Mouse (Mus musculus) liver, adult 2 months (tissue): ENCODE measurements around the gene Trim17. TPM values are rescaled to one million over a fixed set of nuclear protein-coding genes. Genes with fewer than 3 reads are reported as not detected.

Source experiments
- DNase-seq: peaks from one replicate; pipeline ENCODE4 v3.0.0-alpha.2; 2011; ENCODE audit warnings: low read depth, low spot score; ENCODE audit errors: extremely low read depth
- H3K27ac ChIP-seq: fragments of 200-500 bp; replicated peaks from 2 replicates; pipeline ENCODE4 v1.5.1; 2012; ENCODE audit warnings: low read depth, mild to moderate bottlenecking, control low read depth, inconsistent platforms, low read length; ENCODE audit not compliant: insufficient read depth
- H3K27me3 ChIP-seq: fragments of 200-500 bp; 2 replicates; pipeline ENCODE4 v1.6.1; 2012; ENCODE audit warnings: mild to moderate bottlenecking, moderate library complexity, low read length, inconsistent platforms; ENCODE audit not compliant: control insufficient read depth, insufficient read depth
- H3K36me3 ChIP-seq: fragments of 200-500 bp; 2 replicates; pipeline ENCODE4 v1.6.1; 2012; ENCODE audit warnings: low read length, inconsistent platforms; ENCODE audit not compliant: control insufficient read depth, insufficient read depth
- H3K4me1 ChIP-seq: fragments of 200-500 bp; 2 replicates; pipeline ENCODE4 v1.6.1; 2011; ENCODE audit warnings: low read length; ENCODE audit not compliant: control insufficient read depth, insufficient read depth
- H3K4me3 ChIP-seq: fragments of 200-500 bp; 2 replicates; pipeline ENCODE4 v1.5.1; 2011; ENCODE audit warnings: low read depth, mild to moderate bottlenecking, control low read depth, low read length, moderate library complexity; ENCODE audit not compliant: insufficient read depth
- H3K79me2 ChIP-seq: fragments of 200-500 bp; 2 replicates; pipeline ENCODE4 v1.6.1; 2012; ENCODE audit warnings: inconsistent platforms, mild to moderate bottlenecking, low read length, moderate library complexity; ENCODE audit not compliant: control insufficient read depth, insufficient read depth
- H3K9ac ChIP-seq: fragments of 200-500 bp; 2 replicates; pipeline ENCODE4 v1.6.1; 2012; ENCODE audit warnings: low read depth, mild to moderate bottlenecking, control low read depth, inconsistent platforms, low read length
- CTCF ChIP-seq: fragments of 200-500 bp; IDR thresholded peaks from 2 replicates; pipeline ENCODE4 v1.5.1; 2011; ENCODE audit warnings: low read depth, low read length, control low read depth
- POLR2A ChIP-seq: fragments of 200-500 bp; IDR thresholded peaks from 2 replicates; pipeline ENCODE4 v1.6.1; 2011; ENCODE audit warnings: low read length, control low read depth; ENCODE audit not compliant: insufficient read depth; ENCODE audit errors: extremely low read depth
- WGBS: fragments of 180-500 bp; shearing (Covaris S2); methylation state at CpG from one replicate; pipeline ENCODE4 v1.1.7; 2018; 5-methylcytosine and 5-hydroxymethylcytosine counted together
- polyA plus RNA-seq: library from polyadenylated mRNA; depleted of rRNA; stranded (reverse); fragments of >200 nt; gene quantifications from 2 replicates; pipeline ENCODE4 v1.2.3, GENCODE M21; 2012
- total RNA-seq: library from RNA; depleted of rRNA; stranded (reverse); fragments of >200 nt; gene quantifications from 2 replicates; pipeline ENCODE4 v1.2.3, GENCODE M21; 2014

Trim17 gene
- total and polyA plus RNA-seq, 2 experiments: under 0.01 to 0.04 TPM

GRCm38 (mm10) chr11:58984657-58985056, 30.2 kb downstream of the Trim17 start:
- no peak overlapping the region for H3K9ac ChIP-seq
- H3K79me2 ChIP-seq: peaks cover 15% of the 10 kb centered on the region; the same call in 1 of the 2 replicates
- TF ChIP-seq CTCF (no peak), POLR2A (no peak)
- H3K27me3 ChIP-seq: no peaks in the 10 kb centered on the region
- WGBS: 94% methylated on average over 7 of the region's 7 CpGs
- no peak overlapping the region for H3K4me3 ChIP-seq
- no peak overlapping the region for H3K27ac ChIP-seq
- H3K36me3 ChIP-seq: peaks cover 35% of the 10 kb centered on the region
- no peak for DNase-seq
- peaks cover 7% of the 10 kb centered on the region for H3K4me1 ChIP-seq

- Histone ChIP-seq H3K9ac (no peak overlapping the region), H3K4me1 (peaks cover 3% of the 10 kb centered on the region), H3K4me3 (no peak overlapping the region), H3K79me2 (peaks cover 12% of the 10 kb centered on the region; the same call in 1 of the 2 replicates), H3K36me3 (peaks cover 35% of the 10 kb centered on the region), H3K27ac (no peak overlapping the region), H3K27me3 (no peaks in the 10 kb centered on the region)
- WGBS: 83% methylated on average over 3 of the region's 3 CpGs
- no peak for DNase-seq
- no peak for TF ChIP-seq POLR2A
- TF ChIP-seq CTCF: no peak
Observed at GRCm38 (mm10) chr11:58985299-58985917, 30.9 kb downstream of the Trim17 start.

- no peak overlapping the region for H3K27ac ChIP-seq
- TF ChIP-seq POLR2A (no peak), CTCF (no peak)
- H3K79me2 ChIP-seq: no peaks in the 10 kb centered on the region
- 94% methylated on average over 4 of the region's 4 CpGs for WGBS
- H3K27me3 ChIP-seq: no peaks in the 10 kb centered on the region
- H3K36me3 ChIP-seq: peaks cover 28% of the 10 kb centered on the region
- DNase-seq: no peak
- no peak overlapping the region for H3K9ac ChIP-seq
- peaks cover 1% of the 10 kb centered on the region for H3K4me1 ChIP-seq
- no peak overlapping the region for H3K4me3 ChIP-seq
Observed at GRCm38 (mm10) chr11:58989166-58989565, 34.7 kb downstream of the Trim17 start.

GRCm38 (mm10) chr11:58990141-58990540, 35.7 kb downstream of the Trim17 start:
- Histone ChIP-seq H3K9ac (no peak overlapping the region), H3K4me1 (peaks cover 1% of the 10 kb centered on the region), H3K4me3 (no peak overlapping the region), H3K79me2 (no peaks in the 10 kb centered on the region), H3K27me3 (no peaks in the 10 kb centered on the region), H3K27ac (no peak overlapping the region), H3K36me3 (peaks cover 24% of the 10 kb centered on the region; the same call in 1 of the 2 replicates)
- TF ChIP-seq POLR2A (no peak), CTCF (no peak)
- WGBS: 87% methylated on average over 17 of the region's 17 CpGs
- DNase-seq: no peak

- 64% methylated on average over 9 of the region's 9 CpGs for WGBS
- Histone ChIP-seq H3K4me1 (peaks cover 1% of the 10 kb centered on the region), H3K36me3 (peaks cover 17% of the 10 kb centered on the region; the same call in 1 of the 2 replicates), H3K4me3 (no peak overlapping the region), H3K27me3 (peaks cover under 1% of the 10 kb centered on the region; the same call in 1 of the 2 replicates), H3K27ac (no peak overlapping the region), H3K79me2 (no peaks in the 10 kb centered on the region), H3K9ac (no peak overlapping the region)
- TF ChIP-seq CTCF (no peak), POLR2A (no peak)
- peak; percentile 17 for DNase-seq
Observed at GRCm38 (mm10) chr11:58990794-58991193, 36.3 kb downstream of the Trim17 start.

- H3K27ac ChIP-seq: no peak overlapping the region
- H3K27me3 ChIP-seq: peaks cover 2% of the 10 kb centered on the region; the same call in 1 of the 2 replicates
- H3K36me3 ChIP-seq: peaks cover 12% of the 10 kb centered on the region; the same call in 1 of the 2 replicates
- H3K4me1 ChIP-seq: peaks cover 1% of the 10 kb centered on the region
- 72% methylated on average over 3 of the region's 3 CpGs for WGBS
- no peak for DNase-seq
- no peaks in the 10 kb centered on the region for H3K79me2 ChIP-seq
- no peak overlapping the region for H3K9ac ChIP-seq
- TF ChIP-seq CTCF: no peak
- TF ChIP-seq POLR2A: no peak
- H3K4me3 ChIP-seq: no peak overlapping the region
Observed at GRCm38 (mm10) chr11:58991911-58992310, 37.4 kb downstream of the Trim17 start.
